Comparison of ENCODE assay signal across 10 mouse cellular contexts in genomic region chr9:88733182-88733581, GRCm38 (mm10). TPM values are rescaled to one million over a fixed set of nuclear protein-coding genes. Genes with fewer than 3 reads are reported as not detected.
"Had no signal": no experiment of that assay in that cellular context is flagged by ENCODE, and none has a peak within 500 bp of the region (broad histone marks: within the 10 kb centered on the region; RNA-seq: fewer than 3 reads in every experiment).

No protein-coding gene starts in this region.

RNA-seq across cellular contexts. Expression of gene Bcl2a1d, which starts 1.5 kb away (rescaled TPM):
- total RNA-seq: layer of hippocampus, postnatal 36 days; left cerebral cortex, postnatal 10 days had no signal
- polyA plus RNA-seq: limb, embryonic 11.5 days; liver, embryonic 16.5 days; midbrain, embryonic 10.5 days; midbrain, embryonic 13.5 days; midbrain, embryonic 16.5 days; neural tube, embryonic 11.5 days; stomach, embryonic 16.5 days; testis, adult 2 months had no signal
